Mouse (Mus musculus) kidney, postnatal 0 days (tissue): ENCODE data around the gene Wscd2. TPM values are rescaled to one million over a fixed set of nuclear protein-coding genes. Genes with fewer than 3 reads are reported as not detected.

Experiments used
- ATAC-seq: fragments of 200-750 bp; cut with Nextera tagmentation; replicated peaks from 2 replicates; pipeline ENCODE4 v1.8.0; 2017; ENCODE audit warnings: low read depth, moderate number of reproducible peaks, moderate TSS enrichment, moderate library complexity; ENCODE audit not compliant: low FRiP score
- DNase-seq: peaks from one replicate; pipeline ENCODE4 v3.0.0-alpha.2; 2016; ENCODE audit warnings: low spot score
- H3K27ac ChIP-seq: fragments of 300-500 bp; sonication (generic); 2 replicates; pipeline ENCODE4 v1.5.1; 2014; ENCODE audit warnings: mild to moderate bottlenecking
- H3K27me3 ChIP-seq: fragments of 300-500 bp; sonication (generic); 2 replicates; pipeline ENCODE4 v1.6.1; 2014; ENCODE audit warnings: low read length, mixed read lengths; ENCODE audit not compliant: insufficient read depth
- H3K36me3 ChIP-seq: fragments of 300-500 bp; sonication (generic); 2 replicates; pipeline ENCODE4 v1.6.1; 2014; ENCODE audit warnings: low read length, mixed read lengths; ENCODE audit not compliant: insufficient read depth
- H3K4me1 ChIP-seq: fragments of 300-500 bp; sonication (generic); replicated peaks from 2 replicates; pipeline ENCODE4 v1.6.1; 2014; ENCODE audit warnings: antibody characterized with exemption, low read length, mixed read lengths; ENCODE audit not compliant: insufficient read depth
- H3K4me2 ChIP-seq: fragments of 300-500 bp; sonication (generic); 2 replicates; pipeline ENCODE4 v1.6.1; 2014; ENCODE audit warnings: mild to moderate bottlenecking, low read length, moderate library complexity, mixed read lengths
- H3K4me3 ChIP-seq: fragments of 300-500 bp; sonication (generic); replicated peaks from 2 replicates; pipeline ENCODE4 v1.5.1; 2014; ENCODE audit warnings: low read depth, low read length
- H3K9ac ChIP-seq: fragments of 300-500 bp; sonication (generic); 2 replicates; pipeline ENCODE4 v1.6.1; 2014; ENCODE audit warnings: low read depth, low read length
- H3K9me3 ChIP-seq: fragments of 300-500 bp; sonication (generic); replicated peaks from 2 replicates; pipeline ENCODE4 v1.6.1; 2016; ENCODE audit warnings: low read length, inconsistent platforms, mixed read lengths
- CTCF ChIP-seq: IDR thresholded peaks from 2 replicates; pipeline ENCODE4 v1.5.1; 2016; ENCODE audit warnings: antibody characterized with exemption, low read depth, mild to moderate bottlenecking, moderate library complexity
- WGBS: fragments of 180-500 bp; shearing (Covaris S2); extraction: QIAGEN DNeasy Blood & Tissue Kit; methylation state at CpG from one replicate; pipeline ENCODE4 v1.1.7; 2014; 5-methylcytosine and 5-hydroxymethylcytosine counted together
- polyA plus RNA-seq: library from polyadenylated mRNA; unstranded; fragments of >200 nt; fragmentation: Nextera tagmentation; extraction: Ambion mirVana; gene quantifications from 2 replicates; pipeline ENCODE4 v1.2.1, GENCODE M21; 2015

Gene Wscd2
- polyA plus RNA-seq, 1 experiment from 2014 or later: 1.7 TPM

DNA sequence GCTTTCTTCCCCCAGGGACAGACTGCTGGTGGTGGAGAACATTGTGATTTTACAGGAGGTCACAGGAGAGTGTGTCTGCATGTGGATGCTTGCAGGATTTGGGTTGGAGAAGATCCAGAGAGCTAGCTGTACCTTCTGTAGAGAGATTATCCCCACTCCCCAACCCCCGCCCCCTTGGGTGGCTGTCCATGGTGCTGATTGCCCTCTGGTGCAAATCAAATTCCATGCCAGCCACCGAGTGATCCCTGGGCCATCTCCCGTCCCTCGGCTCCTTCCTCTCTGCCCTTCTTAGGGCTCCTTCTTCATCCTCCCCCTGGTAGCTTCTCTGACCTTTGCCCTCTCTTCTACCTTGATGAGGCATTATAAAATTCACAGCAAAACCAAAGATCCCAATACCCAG lies 74.3 kb downstream of the Wscd2 start:
- DNase-seq (no peak), ATAC-seq (no peak)
- H3K4me1 ChIP-seq: no peaks in the 10 kb centered on the region
- H3K9ac ChIP-seq: no peak overlapping the region
- H3K4me2 ChIP-seq: no peak overlapping the region
- no peaks in the 10 kb centered on the region for H3K36me3 ChIP-seq
- WGBS: 11% methylated on average over 4 of the region's 4 CpGs
- H3K27me3 ChIP-seq: no peaks in the 10 kb centered on the region
- H3K27ac ChIP-seq: no peak overlapping the region
- no peak overlapping the region for H3K4me3 ChIP-seq
- TF ChIP-seq CTCF: no peak
- no peaks in the 10 kb centered on the region for H3K9me3 ChIP-seq

DNA sequence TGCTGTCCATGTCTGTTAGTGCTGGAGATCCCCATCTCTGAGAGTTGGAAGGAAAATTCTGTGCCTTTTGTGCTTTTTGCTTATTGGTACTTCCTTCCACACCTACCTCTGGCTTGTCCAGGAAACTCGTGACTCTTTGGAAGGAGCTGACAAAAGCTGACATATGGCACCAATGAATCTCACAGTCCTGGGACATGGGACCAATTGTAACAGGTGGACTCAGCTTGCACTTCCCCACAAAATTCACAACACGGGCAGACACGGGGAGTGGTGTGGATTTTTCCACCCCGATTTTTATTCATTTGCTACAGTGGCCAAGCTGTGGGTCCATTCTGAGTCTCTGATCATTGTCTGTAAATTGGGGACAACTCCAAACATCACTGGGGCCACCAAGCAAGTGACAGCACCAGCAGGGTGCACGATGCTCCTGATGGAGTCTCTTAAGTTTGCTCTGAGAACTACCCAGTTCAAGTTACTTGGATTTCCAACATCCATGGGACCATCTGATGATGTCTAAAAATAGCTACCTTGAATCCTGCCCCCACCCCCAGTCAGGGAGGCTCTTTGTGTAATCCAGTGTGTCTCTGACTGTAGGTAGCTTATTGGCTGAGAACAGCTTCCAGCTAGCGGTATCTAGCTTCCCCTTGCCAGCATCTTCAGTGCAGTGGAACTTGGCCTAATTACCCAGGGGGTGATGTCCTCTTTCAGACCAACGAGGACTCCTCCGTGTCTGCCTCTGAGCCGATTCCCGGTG lies 75.1 kb downstream of the Wscd2 start:
- Histone ChIP-seq H3K9ac (no peak overlapping the region), H3K4me2 (no peak overlapping the region), H3K27ac (no peak overlapping the region), H3K36me3 (no peaks in the 10 kb centered on the region), H3K4me3 (no peak overlapping the region), H3K27me3 (no peaks in the 10 kb centered on the region), H3K9me3 (no peaks in the 10 kb centered on the region), H3K4me1 (no peaks in the 10 kb centered on the region)
- 71% methylated on average over 10 of the region's 10 CpGs for WGBS
- ATAC-seq: no peak
- TF ChIP-seq CTCF: no peak
- no peak for DNase-seq

DNA sequence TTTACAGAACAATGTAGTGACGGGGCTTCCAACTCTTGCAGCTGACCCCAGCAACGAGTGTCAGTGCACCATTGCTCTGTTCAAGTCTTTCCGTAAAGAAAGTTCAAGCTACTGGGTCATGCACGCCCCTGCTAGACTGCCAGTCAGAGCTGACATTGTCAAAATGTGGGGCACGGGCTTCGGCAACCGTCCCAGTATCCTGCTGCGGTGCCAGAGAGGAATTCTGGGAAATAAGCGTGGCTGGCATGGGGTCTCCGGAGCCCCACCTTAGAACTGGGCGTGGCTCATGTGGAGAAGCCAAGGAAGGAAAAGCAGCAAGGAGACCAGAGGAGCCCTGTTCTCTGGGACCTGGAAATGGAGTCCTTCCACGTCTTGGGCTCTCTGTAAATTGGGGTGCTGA lies 75.7 kb downstream of the Wscd2 start:
- no peak for TF ChIP-seq CTCF
- no peak overlapping the region for H3K9ac ChIP-seq
- H3K9me3 ChIP-seq: no peaks in the 10 kb centered on the region
- no peak for DNase-seq
- no peak overlapping the region for H3K4me3 ChIP-seq
- H3K4me2 ChIP-seq: no peak overlapping the region
- H3K27me3 ChIP-seq: no peaks in the 10 kb centered on the region
- no peak overlapping the region for H3K27ac ChIP-seq
- no peaks in the 10 kb centered on the region for H3K4me1 ChIP-seq
- WGBS: 75% methylated on average over 12 of the region's 12 CpGs
- H3K36me3 ChIP-seq: no peaks in the 10 kb centered on the region
- ATAC-seq: no peak

DNA sequence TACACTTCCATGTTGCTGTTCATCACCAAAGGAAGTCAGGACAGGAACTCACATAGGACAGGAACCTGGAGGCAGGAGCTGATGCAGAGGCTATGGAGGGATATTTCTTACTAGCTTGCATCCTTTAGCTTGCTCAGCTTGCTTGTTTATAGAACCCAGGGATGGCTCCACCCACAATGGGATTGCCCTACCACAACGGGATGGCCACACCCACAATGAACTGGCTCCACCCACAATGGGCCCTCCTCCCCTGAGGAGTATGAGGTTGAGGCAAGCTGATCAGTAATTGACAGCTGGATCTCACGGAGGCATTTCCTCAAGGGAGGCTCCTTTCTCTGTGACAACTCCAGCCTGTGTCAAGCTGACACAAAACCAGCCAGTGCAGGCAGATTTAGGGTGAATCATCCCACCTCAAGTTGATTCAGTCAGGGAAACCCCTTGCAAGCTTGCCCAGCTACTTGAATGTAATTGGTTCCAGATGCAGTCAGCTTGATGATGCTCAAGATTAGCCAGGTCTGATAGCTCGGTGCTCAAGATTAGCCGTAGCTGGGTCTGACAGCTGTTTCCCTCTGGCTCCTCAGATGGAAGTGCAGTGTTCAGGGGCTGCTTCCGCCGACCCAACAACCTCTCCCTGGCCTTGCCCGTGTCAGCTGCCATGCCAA lies 80.1 kb downstream of the Wscd2 start:
- H3K27ac ChIP-seq: no peak overlapping the region
- H3K4me2 ChIP-seq: no peak overlapping the region
- no peaks in the 10 kb centered on the region for H3K4me1 ChIP-seq
- no peak for DNase-seq
- H3K9ac ChIP-seq: no peak overlapping the region
- TF ChIP-seq CTCF: no peak
- ATAC-seq: no peak
- WGBS: 50% methylated on average over 7 of the region's 7 CpGs
- H3K36me3 ChIP-seq: no peaks in the 10 kb centered on the region
- H3K4me3 ChIP-seq: no peak overlapping the region
- H3K27me3 ChIP-seq: no peaks in the 10 kb centered on the region
- no peaks in the 10 kb centered on the region for H3K9me3 ChIP-seq

DNA sequence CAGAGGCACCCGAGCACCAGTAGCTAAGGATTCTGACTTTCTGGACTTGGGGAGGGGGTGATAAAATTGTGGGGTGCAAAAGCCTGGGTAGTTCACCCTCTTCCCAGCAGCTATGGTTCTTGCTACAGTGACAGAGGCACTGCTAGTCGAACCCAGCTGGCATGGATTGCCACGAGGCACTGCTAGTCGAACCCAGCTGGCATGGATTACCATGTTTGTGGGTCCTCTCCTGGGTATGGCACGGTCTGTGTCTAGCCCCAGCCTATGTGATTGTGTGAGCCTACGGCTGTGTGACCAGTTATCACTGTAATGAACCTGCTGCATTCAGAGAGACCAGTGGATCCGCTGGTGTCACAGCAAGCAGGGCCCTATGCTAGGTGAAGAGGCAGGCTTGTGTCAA lies 87.4 kb downstream of the Wscd2 start:
- TF ChIP-seq CTCF: no peak
- H3K9me3 ChIP-seq: no peaks in the 10 kb centered on the region
- no peak overlapping the region for H3K27ac ChIP-seq
- H3K27me3 ChIP-seq: no peaks in the 10 kb centered on the region
- no peak overlapping the region for H3K9ac ChIP-seq
- no peaks in the 10 kb centered on the region for H3K36me3 ChIP-seq
- 71% methylated on average over 7 of the region's 7 CpGs for WGBS
- no peak overlapping the region for H3K4me3 ChIP-seq
- no peaks in the 10 kb centered on the region for H3K4me1 ChIP-seq
- DNase-seq (no peak), ATAC-seq (no peak)
- peak overlapping the region; percentile 40 for H3K4me2 ChIP-seq

DNA sequence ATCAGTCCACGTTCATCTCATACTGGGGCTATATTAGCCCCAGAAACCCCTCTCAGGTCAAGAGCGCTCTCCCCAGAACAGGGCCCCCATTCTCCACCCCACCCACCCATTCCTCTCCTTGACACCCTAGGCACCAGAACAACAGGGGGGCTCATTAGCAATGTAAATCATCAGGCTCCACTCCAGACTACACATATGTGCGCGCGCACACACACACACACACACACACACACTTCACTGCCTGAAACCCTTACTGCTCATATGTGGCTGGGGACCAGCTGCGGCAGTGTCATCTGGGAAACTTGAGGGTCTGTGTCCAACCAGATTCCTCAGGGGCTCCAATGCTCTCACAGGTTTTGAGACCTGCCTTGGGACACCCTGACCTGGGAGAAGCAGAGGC lies 88.3 kb downstream of the Wscd2 start:
- no peak for ATAC-seq
- H3K27me3 ChIP-seq: no peaks in the 10 kb centered on the region
- TF ChIP-seq CTCF: no peak
- H3K4me2 ChIP-seq: no peak overlapping the region
- WGBS: 86% methylated on average over 6 of the region's 6 CpGs
- no peaks in the 10 kb centered on the region for H3K36me3 ChIP-seq
- H3K4me1 ChIP-seq: no peaks in the 10 kb centered on the region
- H3K4me3 ChIP-seq: no peak overlapping the region
- H3K9me3 ChIP-seq: no peaks in the 10 kb centered on the region
- H3K9ac ChIP-seq: no peak overlapping the region
- H3K27ac ChIP-seq: no peak overlapping the region
- DNase-seq: no peak
